Mouse (Mus musculus) C2C12 (cell line): ENCODE data around the gene Atp13a2.

Experiments
- CTCF ChIP-seq: IDR thresholded peaks from one replicate; pipeline ENCODE4 v1.5.1; 2011; ENCODE audit not compliant: control insufficient read depth, insufficient read depth, insufficient read length
- MAX ChIP-seq: IDR thresholded peaks from one replicate; pipeline ENCODE4 v1.6.1; 2011; ENCODE audit warnings: mild to moderate bottlenecking, control low read depth

DNA sequence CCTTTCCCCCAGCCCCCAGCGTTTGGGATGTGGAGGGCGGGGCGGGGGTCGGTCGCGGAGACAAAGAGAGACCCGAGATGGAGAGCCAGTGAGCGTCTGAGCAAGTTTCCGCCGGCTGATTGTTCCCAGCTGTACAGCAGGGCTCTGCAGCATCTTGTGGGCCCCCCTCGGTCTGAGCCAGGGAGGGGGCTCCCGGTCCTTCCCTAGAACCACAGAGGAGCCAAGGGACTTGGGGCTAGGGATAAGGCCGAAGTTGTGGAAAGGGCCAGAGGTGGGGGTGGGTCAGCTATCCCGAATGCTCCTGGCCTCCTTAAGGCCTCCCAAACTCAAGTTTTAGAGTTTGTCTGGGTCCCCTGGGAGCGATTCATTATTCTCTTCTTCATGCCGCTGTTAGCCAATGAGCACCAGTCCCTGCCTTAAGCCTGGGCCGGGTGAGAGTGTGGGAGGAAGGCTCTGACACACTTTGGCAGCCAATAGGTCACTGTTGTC is 24.3 kb downstream of the Atp13a2 start:
- TF ChIP-seq CTCF (no peak), MAX (no peak)
